Mouse (Mus musculus) kidney, postnatal 0 days (tissue): ENCODE results near the gene Mertk. TPM values are rescaled to one million over a fixed set of nuclear protein-coding genes. Genes with fewer than 3 reads are reported as not detected.

ENCODE experiments used
- ATAC-seq: fragments of 200-750 bp; cut with Nextera tagmentation; replicated peaks from 2 replicates; pipeline ENCODE4 v1.8.0; 2017; ENCODE audit warnings: low read depth, moderate number of reproducible peaks, moderate TSS enrichment, moderate library complexity; ENCODE audit not compliant: low FRiP score
- DNase-seq: peaks from one replicate; pipeline ENCODE4 v3.0.0-alpha.2; 2016; ENCODE audit warnings: low spot score
- H3K27ac ChIP-seq: fragments of 300-500 bp; sonication (generic); 2 replicates; pipeline ENCODE4 v1.5.1; 2014; ENCODE audit warnings: mild to moderate bottlenecking
- H3K27me3 ChIP-seq: fragments of 300-500 bp; sonication (generic); 2 replicates; pipeline ENCODE4 v1.6.1; 2014; ENCODE audit warnings: low read length, mixed read lengths; ENCODE audit not compliant: insufficient read depth
- H3K36me3 ChIP-seq: fragments of 300-500 bp; sonication (generic); 2 replicates; pipeline ENCODE4 v1.6.1; 2014; ENCODE audit warnings: low read length, mixed read lengths; ENCODE audit not compliant: insufficient read depth
- H3K4me1 ChIP-seq: fragments of 300-500 bp; sonication (generic); replicated peaks from 2 replicates; pipeline ENCODE4 v1.6.1; 2014; ENCODE audit warnings: antibody characterized with exemption, low read length, mixed read lengths; ENCODE audit not compliant: insufficient read depth
- H3K4me2 ChIP-seq: fragments of 300-500 bp; sonication (generic); 2 replicates; pipeline ENCODE4 v1.6.1; 2014; ENCODE audit warnings: mild to moderate bottlenecking, low read length, moderate library complexity, mixed read lengths
- H3K4me3 ChIP-seq: fragments of 300-500 bp; sonication (generic); replicated peaks from 2 replicates; pipeline ENCODE4 v1.5.1; 2014; ENCODE audit warnings: low read depth, low read length
- H3K9ac ChIP-seq: fragments of 300-500 bp; sonication (generic); 2 replicates; pipeline ENCODE4 v1.6.1; 2014; ENCODE audit warnings: low read depth, low read length
- H3K9me3 ChIP-seq: fragments of 300-500 bp; sonication (generic); replicated peaks from 2 replicates; pipeline ENCODE4 v1.6.1; 2016; ENCODE audit warnings: low read length, inconsistent platforms, mixed read lengths
- CTCF ChIP-seq: IDR thresholded peaks from 2 replicates; pipeline ENCODE4 v1.5.1; 2016; ENCODE audit warnings: antibody characterized with exemption, low read depth, mild to moderate bottlenecking, moderate library complexity
- WGBS: fragments of 180-500 bp; shearing (Covaris S2); extraction: QIAGEN DNeasy Blood & Tissue Kit; methylation state at CpG from one replicate; pipeline ENCODE4 v1.1.7; 2014; 5-methylcytosine and 5-hydroxymethylcytosine counted together
- polyA plus RNA-seq: library from polyadenylated mRNA; unstranded; fragments of >200 nt; fragmentation: Nextera tagmentation; extraction: Ambion mirVana; gene quantifications from 2 replicates; pipeline ENCODE4 v1.2.1, GENCODE M21; 2015

Gene Mertk
- polyA plus RNA-seq, 1 experiment from 2014 or later = 8.9 TPM

DNA sequence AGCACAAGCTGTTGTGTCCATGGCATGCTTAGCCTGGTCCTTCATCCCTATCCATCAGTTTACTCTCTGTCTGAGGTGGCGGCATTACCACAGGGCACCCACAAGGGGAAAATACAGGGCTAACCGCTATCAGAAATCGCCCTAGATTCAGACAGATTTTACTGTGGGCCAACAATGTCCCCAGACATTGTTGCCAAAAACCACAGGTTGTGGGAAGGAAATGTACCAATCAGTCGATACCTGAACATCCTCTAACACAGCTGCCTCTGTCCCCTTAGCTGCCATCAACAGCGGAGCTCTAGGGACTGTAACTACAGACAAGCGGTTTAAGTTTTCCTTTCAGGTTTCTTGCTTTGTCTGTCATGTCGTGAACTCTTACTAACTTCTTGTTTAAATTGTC is 86.1 kb downstream of the Mertk start:
- H3K4me2 ChIP-seq = no peak overlapping the region
- ATAC-seq (no peak), DNase-seq (no peak)
- no peak overlapping the region for H3K9ac ChIP-seq
- no peak for TF ChIP-seq CTCF
- H3K27ac ChIP-seq = no peak overlapping the region
- H3K27me3 ChIP-seq = no peaks in the 10 kb centered on the region
- H3K4me1 ChIP-seq = no peaks in the 10 kb centered on the region
- 97% methylated on average over 7 of the region's 7 CpGs for WGBS
- H3K36me3 ChIP-seq = 0 out of 2 replicates have a peak, but pooled peaks cover 10% of the 10 kb centered on the region
- H3K4me3 ChIP-seq = no peak overlapping the region
- no peaks in the 10 kb centered on the region for H3K9me3 ChIP-seq

DNA sequence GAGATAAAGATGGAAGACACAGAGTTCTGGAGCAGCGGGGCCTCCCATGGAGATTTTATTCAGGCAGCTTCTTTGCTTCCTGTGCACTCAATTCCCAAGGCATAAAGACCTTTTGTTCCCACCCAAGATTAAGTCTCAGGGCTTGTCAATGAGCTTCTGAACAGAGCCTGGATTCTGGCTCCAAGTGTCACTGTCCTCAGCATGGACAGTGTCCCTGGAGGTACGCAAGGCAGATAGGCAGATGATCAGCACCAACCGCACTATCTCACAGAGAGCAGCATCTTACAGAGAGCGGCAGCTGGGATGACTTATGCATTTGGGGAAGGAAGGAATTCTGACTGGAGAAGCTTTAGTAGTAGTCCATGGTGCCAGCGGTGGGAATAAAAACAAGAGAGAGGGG is 87.6 kb downstream of the Mertk start:
- Histone ChIP-seq H3K27me3 (no peaks in the 10 kb centered on the region), H3K9ac (no peak overlapping the region), H3K9me3 (no peaks in the 10 kb centered on the region), H3K4me3 (no peak overlapping the region), H3K36me3 (peaks cover 18% of the 10 kb centered on the region; the same call in 1 of the 2 replicates), H3K4me1 (no peaks in the 10 kb centered on the region), H3K4me2 (no peak overlapping the region), H3K27ac (no peak overlapping the region)
- TF ChIP-seq CTCF = no peak
- WGBS = 87% methylated on average over 5 of the region's 5 CpGs
- ATAC-seq = no peak
- DNase-seq = no peak

DNA sequence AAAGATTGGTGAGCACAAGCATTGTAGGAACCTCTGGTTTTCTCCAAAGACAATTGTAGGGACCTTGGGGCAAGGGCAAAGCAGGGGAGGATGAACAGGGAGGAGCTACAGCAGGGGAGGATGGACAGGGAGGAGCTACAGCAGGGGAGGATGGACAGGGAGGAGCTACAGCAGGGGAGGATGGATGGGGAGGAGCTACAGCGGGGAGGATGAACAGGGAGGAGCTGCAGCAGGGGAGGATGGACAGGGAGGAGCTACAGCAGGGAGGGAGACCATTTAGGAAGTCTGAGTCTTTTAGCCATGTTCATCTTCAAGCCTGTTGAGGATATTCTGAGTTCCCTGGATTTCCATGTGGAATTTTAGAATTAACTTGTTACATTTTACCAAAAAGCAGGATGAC is 88.0 kb downstream of the Mertk start:
- no peak for DNase-seq

DNA sequence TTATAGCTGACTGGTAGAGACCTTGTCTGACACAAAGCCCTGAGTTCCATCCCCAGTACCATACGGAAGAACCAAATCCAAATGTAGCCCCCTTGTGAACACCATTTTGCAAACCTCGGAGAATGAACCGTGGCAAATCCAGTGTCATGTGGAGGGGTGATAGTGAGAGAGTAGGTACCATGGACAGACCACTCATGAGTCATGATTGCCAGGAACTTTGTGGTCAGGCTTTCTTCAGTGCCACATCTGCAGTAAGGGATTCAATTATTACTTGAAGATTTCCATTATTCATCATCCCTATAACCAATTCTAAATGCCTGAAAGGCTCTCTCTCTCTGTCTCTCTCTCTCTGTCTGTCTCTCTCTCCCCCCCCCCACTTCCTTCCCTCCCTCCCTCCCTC is 89.0 kb downstream of the Mertk start:
- Histone ChIP-seq H3K9me3 (no peaks in the 10 kb centered on the region), H3K27me3 (no peaks in the 10 kb centered on the region), H3K9ac (no peak overlapping the region), H3K36me3 (peaks cover 22% of the 10 kb centered on the region), H3K4me1 (no peaks in the 10 kb centered on the region), H3K4me3 (no peak overlapping the region), H3K27ac (no peak overlapping the region), H3K4me2 (no peak overlapping the region)
- ATAC-seq (no peak), DNase-seq (no peak)
- no peak for TF ChIP-seq CTCF
- 86% methylated on average over 3 of the region's 3 CpGs for WGBS

More for the DNA sequence above, 88.0 kb downstream of the Mertk start:
- no peak overlapping the region for H3K27ac ChIP-seq
- no peak for ATAC-seq
- H3K9me3 ChIP-seq = no peaks in the 10 kb centered on the region
- H3K4me2 ChIP-seq = no peak overlapping the region
- no peak overlapping the region for H3K9ac ChIP-seq
- no peak for TF ChIP-seq CTCF
- no peak overlapping the region for H3K4me3 ChIP-seq
- 58% methylated on average over 1 of the region's 1 CpGs for WGBS
- H3K36me3 ChIP-seq = peaks cover 18% of the 10 kb centered on the region; the same call in 1 of the 2 replicates
- no peaks in the 10 kb centered on the region for H3K4me1 ChIP-seq
- no peaks in the 10 kb centered on the region for H3K27me3 ChIP-seq

DNA sequence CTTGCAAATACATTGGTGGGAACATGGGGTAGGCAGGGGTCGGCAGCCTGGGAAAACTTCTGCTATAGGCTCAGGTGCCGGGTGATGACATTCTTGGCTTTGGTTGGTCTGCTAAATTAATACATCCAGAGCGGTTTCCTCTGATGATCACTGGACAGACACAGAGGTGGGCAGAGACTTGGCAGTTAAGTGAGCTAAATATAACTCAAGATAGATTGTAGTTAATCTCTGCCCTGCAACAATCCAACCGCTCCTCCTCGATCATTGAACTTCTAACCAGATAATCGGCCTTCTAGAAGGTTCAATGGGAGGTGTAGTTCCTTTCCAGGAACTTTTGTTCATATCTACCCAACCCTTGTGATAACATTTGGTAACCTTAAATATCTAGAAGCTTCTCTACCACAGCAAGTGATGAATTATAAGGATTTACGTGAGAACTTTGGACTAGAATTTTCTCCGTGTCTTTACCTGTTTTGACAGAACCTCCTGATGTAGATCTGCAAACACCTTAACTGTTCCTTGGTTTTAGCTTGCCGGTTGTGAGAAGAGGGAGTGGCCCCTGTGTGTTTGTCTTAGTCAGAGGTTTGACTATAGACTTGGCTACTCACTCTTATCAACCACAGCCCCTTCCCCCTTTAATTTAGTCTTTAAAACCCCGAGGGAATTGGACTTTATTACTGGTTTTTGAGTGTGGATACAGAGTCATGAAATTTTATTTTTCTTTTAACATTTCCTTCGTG is 92.3 kb downstream of the Mertk start:
- H3K9me3 ChIP-seq = no peaks in the 10 kb centered on the region
- ATAC-seq (no peak), DNase-seq (no peak)
- H3K9ac ChIP-seq = no peak overlapping the region
- no peak overlapping the region for H3K4me3 ChIP-seq
- no peak overlapping the region for H3K4me2 ChIP-seq
- H3K36me3 ChIP-seq = peaks cover 34% of the 10 kb centered on the region
- H3K27ac ChIP-seq = no peak overlapping the region
- H3K4me1 ChIP-seq = no peaks in the 10 kb centered on the region
- WGBS = 86% methylated on average over 11 of the region's 11 CpGs
- TF ChIP-seq CTCF = no peak
- no peaks in the 10 kb centered on the region for H3K27me3 ChIP-seq

DNA sequence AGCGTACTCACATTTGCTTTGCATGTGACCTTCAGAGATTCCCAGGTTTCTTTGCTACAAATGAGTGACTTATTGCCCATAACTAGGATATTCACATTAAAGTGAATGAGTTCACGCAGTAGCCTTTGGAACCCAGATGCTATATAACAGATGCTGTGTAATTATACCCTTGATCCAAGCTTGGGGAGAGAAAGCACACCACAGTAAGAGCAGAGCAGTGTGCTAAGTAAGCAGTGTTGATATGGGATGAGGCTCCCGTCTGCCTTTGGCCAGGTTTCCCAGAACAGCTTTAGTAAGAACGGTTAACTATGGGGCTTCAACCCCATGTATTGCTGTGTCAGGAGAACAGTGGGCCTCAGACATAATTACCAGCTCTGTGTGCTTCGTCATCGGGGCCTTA is 95.2 kb downstream of the Mertk start:
- Histone ChIP-seq H3K4me3 (no peak overlapping the region), H3K27ac (no peak overlapping the region), H3K9ac (no peak overlapping the region), H3K4me1 (no peaks in the 10 kb centered on the region), H3K9me3 (no peaks in the 10 kb centered on the region), H3K4me2 (no peak overlapping the region), H3K27me3 (no peaks in the 10 kb centered on the region), H3K36me3 (peaks cover 34% of the 10 kb centered on the region)
- no peak for DNase-seq
- peak; percentile 66 for ATAC-seq
- 86% methylated on average over 6 of the region's 6 CpGs for WGBS
- no peak for TF ChIP-seq CTCF

DNA sequence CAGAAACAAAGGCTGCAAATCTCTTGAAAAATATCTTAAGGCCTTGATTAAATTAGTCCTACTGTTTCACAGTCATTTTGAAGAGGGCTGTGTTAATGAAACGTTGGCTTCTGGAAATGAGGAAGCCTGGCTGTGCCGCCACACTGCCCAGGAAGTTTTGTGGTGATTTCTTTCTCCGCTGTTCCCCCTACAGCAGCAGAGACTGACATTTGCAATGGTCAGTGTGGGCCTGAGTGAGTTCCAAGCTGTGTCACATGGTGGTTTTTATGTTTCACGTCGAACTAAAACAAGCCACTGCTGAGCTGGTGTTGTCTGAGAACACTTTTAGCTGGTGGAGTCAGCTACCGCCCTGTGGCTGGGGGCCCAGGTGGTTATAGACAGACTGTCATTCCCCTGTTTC is 97.7 kb downstream of the Mertk start:
- H3K4me1 ChIP-seq = no peaks in the 10 kb centered on the region
- no peak for TF ChIP-seq CTCF
- no peaks in the 10 kb centered on the region for H3K9me3 ChIP-seq
- no peak overlapping the region for H3K4me3 ChIP-seq
- no peak overlapping the region for H3K4me2 ChIP-seq
- H3K27ac ChIP-seq = no peak overlapping the region
- no peak for DNase-seq
- H3K27me3 ChIP-seq = no peaks in the 10 kb centered on the region
- H3K36me3 ChIP-seq = peaks cover 46% of the 10 kb centered on the region
- no peak overlapping the region for H3K9ac ChIP-seq
- no peak for ATAC-seq
- 63% methylated on average over 6 of the region's 6 CpGs for WGBS
